Comparison of ENCODE assay signal across 25 mouse cellular contexts in the genomic region with DNA sequence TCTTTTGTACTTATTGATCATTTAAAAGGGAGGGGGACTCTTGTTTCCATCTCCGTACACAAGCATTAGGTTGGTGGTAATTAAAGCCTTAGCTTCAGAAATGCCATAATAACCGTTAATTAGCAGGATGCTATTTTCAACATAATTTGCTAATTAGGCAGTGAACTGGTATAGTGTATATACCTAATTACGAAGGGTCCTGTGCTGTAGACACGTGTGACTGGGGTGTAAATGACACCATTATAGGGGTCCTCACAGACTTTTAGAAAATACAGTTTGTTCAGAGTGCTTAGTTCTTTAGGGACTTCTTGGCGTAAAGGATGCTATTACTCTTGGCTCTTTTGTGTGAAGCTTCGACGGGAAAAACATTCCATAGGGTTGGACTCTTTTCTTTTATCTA.
DNase-seq lines count a peak whose midpoint lies in the region; ATAC-seq lines count a peak whose summit lies in the region.
"Had no signal": no experiment of that assay in that cellular context is flagged by ENCODE, and none has a peak within 500 bp of the region (broad histone marks: within the 10 kb centered on the region; RNA-seq: fewer than 3 reads in every experiment).

No protein-coding gene starts in this region.

- 47% methylated on average over 7 of the region's 7 CpGs for WGBS in embryonic facial prominence, embryonic 14.5 days
- WGBS in embryonic facial prominence, embryonic 10.5 days = 50% methylated on average over 7 of the region's 7 CpGs
- WGBS in neural tube, embryonic 12.5 days = 16% methylated on average over 7 of the region's 7 CpGs
- WGBS in hindbrain, embryonic 15.5 days = 29% methylated on average over 7 of the region's 7 CpGs
- WGBS in neural tube, embryonic 15.5 days = 15% methylated on average over 7 of the region's 7 CpGs

- no peaks in the 10 kb centered on the region for H3K27me3 ChIP-seq in embryonic facial prominence, embryonic 14.5 days (replicated peaks; ENCODE audit: control insufficient read depth, insufficient read depth, low read length)
- peaks cover 32% of the 10 kb centered on the region for H3K27me3 ChIP-seq in embryonic facial prominence, embryonic 10.5 days (replicated peaks; ENCODE audit: low read depth, poor library complexity, severe bottlenecking)
- no peaks in the 10 kb centered on the region for H3K27me3 ChIP-seq in neural tube, embryonic 12.5 days (replicated peaks)
- H3K27me3 ChIP-seq in hindbrain, embryonic 15.5 days = no peaks in the 10 kb centered on the region
- no peaks in the 10 kb centered on the region for H3K27me3 ChIP-seq in neural tube, embryonic 15.5 days (replicated peaks)
- H3K27me3 ChIP-seq: heart, embryonic 13.5 days; limb, embryonic 13.5 days; liver, embryonic 13.5 days had no signal

- ATAC-seq in embryonic facial prominence, embryonic 14.5 days (ENCODE audit: low read depth) = 0 out of 2 replicates have a peak, but pooled peaks have one; percentile 63
- ATAC-seq in neural tube, embryonic 12.5 days (ENCODE audit: low FRiP score, low read depth) = peak; percentile 81
- ATAC-seq in hindbrain, embryonic 15.5 days (ENCODE audit: low FRiP score, low read depth) = peak; percentile 61; the same call in 1 of the 2 replicates
- peak; percentile 35 for ATAC-seq in neural tube, embryonic 15.5 days (ENCODE audit: low FRiP score)
- ATAC-seq: activated CD4-positive, CD25-positive, alpha-beta regulatory T cell, adult 4 months; CD4-positive, CD25-positive, alpha-beta regulatory T cell, adult 4 months had no signal

- no peaks in the 10 kb centered on the region for H3K36me3 ChIP-seq in embryonic facial prominence, embryonic 14.5 days (ENCODE audit: control insufficient read depth, insufficient read depth, low read length)
- H3K36me3 ChIP-seq in embryonic facial prominence, embryonic 10.5 days (replicated peaks) = no peaks in the 10 kb centered on the region
- no peaks in the 10 kb centered on the region for H3K36me3 ChIP-seq in neural tube, embryonic 12.5 days
- no peaks in the 10 kb centered on the region for H3K36me3 ChIP-seq in hindbrain, embryonic 15.5 days
- no peaks in the 10 kb centered on the region for H3K36me3 ChIP-seq in neural tube, embryonic 15.5 days
- H3K36me3 ChIP-seq: heart, embryonic 13.5 days; limb, embryonic 13.5 days; liver, embryonic 13.5 days had no signal

- no peak overlapping the region for H3K4me3 ChIP-seq in embryonic facial prominence, embryonic 14.5 days (ENCODE audit: low read depth, low read length)
- H3K4me3 ChIP-seq in embryonic facial prominence, embryonic 10.5 days = no peak overlapping the region
- no peak overlapping the region for H3K4me3 ChIP-seq in neural tube, embryonic 12.5 days
- H3K4me3 ChIP-seq in hindbrain, embryonic 15.5 days = no peak overlapping the region
- H3K4me3 ChIP-seq in neural tube, embryonic 15.5 days (replicated peaks) = no peak overlapping the region
- H3K4me3 ChIP-seq: gastrocnemius, adult 2 months; heart, embryonic 13.5 days; limb, embryonic 13.5 days; liver, embryonic 13.5 days had no signal

- no peak overlapping the region for H3K27ac ChIP-seq in embryonic facial prominence, embryonic 14.5 days (replicated peaks; ENCODE audit: low read depth, low read length)
- no peak overlapping the region for H3K27ac ChIP-seq in embryonic facial prominence, embryonic 10.5 days (replicated peaks)
- H3K27ac ChIP-seq in neural tube, embryonic 12.5 days = no peak overlapping the region
- H3K27ac ChIP-seq in hindbrain, embryonic 15.5 days (replicated peaks) = 0 out of 2 replicates have a peak overlapping the region, but pooled peaks have one; percentile 35
- peak overlapping the region; percentile 48; the same call in 1 of the 2 replicates for H3K27ac ChIP-seq in neural tube, embryonic 15.5 days (replicated peaks)
- H3K27ac ChIP-seq: gastrocnemius, adult 2 months; heart, embryonic 13.5 days; limb, embryonic 13.5 days; liver, embryonic 13.5 days had no signal

- no peaks in the 10 kb centered on the region for H3K9me3 ChIP-seq in embryonic facial prominence, embryonic 14.5 days (ENCODE audit: control insufficient read depth, low read length)
- H3K9me3 ChIP-seq in embryonic facial prominence, embryonic 10.5 days = no peaks in the 10 kb centered on the region
- H3K9me3 ChIP-seq in neural tube, embryonic 12.5 days = no peaks in the 10 kb centered on the region
- no peaks in the 10 kb centered on the region for H3K9me3 ChIP-seq in hindbrain, embryonic 15.5 days
- H3K9me3 ChIP-seq in neural tube, embryonic 15.5 days (replicated peaks) = no peaks in the 10 kb centered on the region
- H3K9me3 ChIP-seq: heart, embryonic 13.5 days; limb, embryonic 13.5 days; liver, embryonic 13.5 days had no signal

- H3K4me1 ChIP-seq in embryonic facial prominence, embryonic 14.5 days (ENCODE audit: control insufficient read depth, insufficient read depth, low read length) = peaks cover 5% of the 10 kb centered on the region; the same call in 1 of the 2 replicates
- peaks cover 13% of the 10 kb centered on the region for H3K4me1 ChIP-seq in embryonic facial prominence, embryonic 10.5 days
- H3K4me1 ChIP-seq in neural tube, embryonic 12.5 days = peaks cover 19% of the 10 kb centered on the region
- peaks cover 20% of the 10 kb centered on the region for H3K4me1 ChIP-seq in hindbrain, embryonic 15.5 days (replicated peaks)
- H3K4me1 ChIP-seq in neural tube, embryonic 15.5 days = peaks cover 32% of the 10 kb centered on the region
- H3K4me1 ChIP-seq: liver, embryonic 13.5 days had no signal

- H3K9ac ChIP-seq in embryonic facial prominence, embryonic 14.5 days (ENCODE audit: low read depth, low read length) = no peak overlapping the region
- no peak overlapping the region for H3K9ac ChIP-seq in neural tube, embryonic 12.5 days
- H3K9ac ChIP-seq in hindbrain, embryonic 15.5 days = no peak overlapping the region
- no peak overlapping the region for H3K9ac ChIP-seq in neural tube, embryonic 15.5 days (replicated peaks)
- H3K9ac ChIP-seq: heart, embryonic 13.5 days; limb, embryonic 13.5 days; liver, embryonic 13.5 days; lung, embryonic 14.5 days had no signal

- DNase-seq in embryonic facial prominence, embryonic 14.5 days (ENCODE audit: low spot score) = no peak
- no peak for DNase-seq in embryonic facial prominence, embryonic 10.5 days (ENCODE audit: low spot score)
- DNase-seq in neural tube, embryonic 10.5 days (ENCODE audit: extremely low spot score, low spot score) = no peak
- DNase-seq in kidney, adult 8-10 months = no peak
- DNase-seq in thymus, postnatal 10 days (ENCODE audit: low spot score in 2 of 2) = no peak
- DNase-seq: adrenal gland, postnatal 14 days; cerebellum, adult 11 months; cerebellum, postnatal 25 days; gastrocnemius, adult 2 months; heart, adult 18-20 months; kidney, adult 9 months; kidney, postnatal 36 days; layer of hippocampus, adult 9-11 months; liver, embryonic 13.5 days; lung, embryonic 14.5 days; lung, postnatal 36 days; right cerebral cortex, postnatal 14 days; thymus, postnatal 4 days had no signal

- H3K4me2 ChIP-seq in embryonic facial prominence, embryonic 14.5 days (ENCODE audit: low read depth, low read length) = no peak overlapping the region
- H3K4me2 ChIP-seq in neural tube, embryonic 12.5 days (replicated peaks) = peak overlapping the region; percentile 31; the same call in 1 of the 2 replicates
- peak overlapping the region; percentile 28 for H3K4me2 ChIP-seq in hindbrain, embryonic 15.5 days
- H3K4me2 ChIP-seq in neural tube, embryonic 15.5 days = peak overlapping the region; percentile 40
- H3K4me2 ChIP-seq: heart, embryonic 13.5 days; limb, embryonic 13.5 days; liver, embryonic 13.5 days; lung, embryonic 14.5 days had no signal

Comparison
In these comparisons a context has a peak if more than half of its experiments do, and no peak if none do; other contexts are left out.
1. H3K27ac ChIP-seq: peak in hindbrain, embryonic 15.5 days (single experiment) and neural tube, embryonic 15.5 days (single experiment); none in embryonic facial prominence, embryonic 14.5 days (single experiment), embryonic facial prominence, embryonic 10.5 days (single experiment) and neural tube, embryonic 12.5 days (single experiment).
2. Peak in every context shown above with its lines, with median percentiles within 50 percentile points of each other: ATAC-seq.